Mouse (Mus musculus) C2C12 (cell line): ENCODE measurements at regions not wholly inside any gene's neighbourhood (a gene's known extent, or its start where the extent isn't known, plus 50 kb on each side); places are given as distances from the start of the nearest gene placed in this dataset.

Source experiments
- H3K27me3 ChIP-seq: one replicate; pipeline ENCODE4 v1.6.1; 2011; ENCODE audit not compliant: control insufficient read depth, insufficient read depth, insufficient read length
- H3K36me3 ChIP-seq: one replicate; pipeline ENCODE4 v1.6.1; 2011; ENCODE audit not compliant: control insufficient read depth, insufficient read depth
- H3K4me3 ChIP-seq: one replicate; pipeline ENCODE4 v1.5.1; 2011; ENCODE audit warnings: mild to moderate bottlenecking, control low read depth; ENCODE audit not compliant: poor library complexity, insufficient read depth, severe bottlenecking
- H3K79me2 ChIP-seq: one replicate; pipeline ENCODE4 v1.6.1; 2011; ENCODE audit not compliant: control insufficient read depth, insufficient read depth
- H3K79me3 ChIP-seq: one replicate; pipeline ENCODE4 v1.6.1; 2011; ENCODE audit warnings: low read depth, control low read depth
- H3ac ChIP-seq: one replicate; pipeline ENCODE3; 2011; ENCODE audit warnings: low read depth; ENCODE audit not compliant: control insufficient read depth, insufficient read length
- CEBPB ChIP-seq: IDR thresholded peaks from one replicate; pipeline ENCODE4 v1.6.1; 2011; ENCODE audit warnings: low read depth, mild to moderate bottlenecking, control low read depth, moderate library complexity
- CTCF ChIP-seq: IDR thresholded peaks from one replicate; pipeline ENCODE4 v1.5.1; 2011; ENCODE audit not compliant: control insufficient read depth, insufficient read depth, insufficient read length
- FOSL1 ChIP-seq: IDR thresholded peaks from one replicate; pipeline ENCODE4 v1.8.0; 2011; ENCODE audit warnings: mild to moderate bottlenecking, low read length; ENCODE audit not compliant: poor library complexity, insufficient read depth, severe bottlenecking
- MAX ChIP-seq: IDR thresholded peaks from one replicate; pipeline ENCODE4 v1.6.1; 2011; ENCODE audit warnings: mild to moderate bottlenecking, control low read depth
- MYOD1 ChIP-seq: IDR thresholded peaks from one replicate; pipeline ENCODE4 v1.6.1; 2011; ENCODE audit warnings: low read depth; ENCODE audit not compliant: control insufficient read depth, insufficient read length
- MYOG ChIP-seq: IDR thresholded peaks from one replicate; pipeline ENCODE4 v1.6.1; 2011; ENCODE audit not compliant: control insufficient read depth, insufficient read length; ENCODE audit errors: extremely low read depth
- USF1 ChIP-seq: IDR thresholded peaks from one replicate; pipeline ENCODE4 v1.6.1; 2011; ENCODE audit warnings: low read depth, mild to moderate bottlenecking, control low read depth, moderate library complexity

DNA sequence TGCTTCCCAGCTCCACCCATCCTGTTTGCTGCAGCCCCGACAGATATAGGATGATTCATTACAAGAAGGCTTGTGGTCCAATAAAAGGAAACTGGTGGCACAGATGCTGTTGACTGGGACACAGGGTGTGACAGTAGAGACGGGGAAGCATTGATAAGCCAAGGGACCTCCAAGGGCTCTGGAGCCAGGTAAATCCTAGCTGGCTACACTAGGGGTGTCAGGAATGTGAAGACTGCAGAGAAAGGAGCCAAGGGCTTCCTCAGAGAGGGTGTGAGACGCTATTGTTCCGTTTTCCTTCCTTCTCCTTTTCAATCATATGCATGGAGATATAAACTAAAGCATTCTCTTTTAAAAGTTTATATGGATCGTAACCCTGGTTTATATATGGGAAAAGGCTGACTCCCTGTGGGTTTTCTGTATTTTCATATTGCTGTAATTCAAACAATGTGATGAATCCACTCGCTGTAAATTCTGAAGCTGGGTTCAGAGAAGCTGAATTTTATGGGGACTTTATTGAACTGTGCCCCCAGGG is 252.1 kb upstream of the Usp24 start:
- no peak overlapping the region for H3K4me3 ChIP-seq
- H3ac ChIP-seq: no peak overlapping the region
- peaks cover 3% of the 10 kb centered on the region for H3K27me3 ChIP-seq
- TF ChIP-seq MAX (no peak), MYOD1 (no peak), MYOG (no peak), USF1 (no peak), CEBPB (no peak), CTCF (no peak), FOSL1 (no peak)
- H3K36me3 ChIP-seq: no peaks in the 10 kb centered on the region
- H3K79me2 ChIP-seq: no peaks in the 10 kb centered on the region
- no peaks in the 10 kb centered on the region for H3K79me3 ChIP-seq

DNA sequence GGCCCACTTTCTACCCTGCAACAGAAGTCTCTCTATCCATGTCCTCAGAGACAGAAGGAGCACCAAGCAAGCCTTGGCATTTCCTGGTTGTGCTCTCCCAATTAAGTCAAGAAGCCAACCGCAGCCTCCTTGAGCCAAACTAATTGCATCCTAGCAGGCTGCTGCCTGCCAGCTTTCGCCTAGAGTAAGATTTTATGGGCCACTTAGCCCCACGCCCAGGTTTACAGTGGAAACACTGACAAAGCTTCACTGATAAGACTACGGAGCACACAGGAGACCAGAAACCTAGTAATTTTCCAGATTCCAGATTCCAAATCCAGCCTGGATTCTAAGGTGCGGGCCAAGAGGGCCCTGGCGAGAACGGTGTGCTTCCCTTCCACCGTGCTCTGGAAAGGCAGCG is 249.0 kb upstream of the Usp24 start:
- H3K27me3 ChIP-seq: peaks cover 3% of the 10 kb centered on the region
- no peaks in the 10 kb centered on the region for H3K36me3 ChIP-seq
- no peaks in the 10 kb centered on the region for H3K79me2 ChIP-seq
- H3K4me3 ChIP-seq: no peak overlapping the region
- no peak for TF ChIP-seq MAX
- no peaks in the 10 kb centered on the region for H3K79me3 ChIP-seq
- no peak overlapping the region for H3ac ChIP-seq

DNA sequence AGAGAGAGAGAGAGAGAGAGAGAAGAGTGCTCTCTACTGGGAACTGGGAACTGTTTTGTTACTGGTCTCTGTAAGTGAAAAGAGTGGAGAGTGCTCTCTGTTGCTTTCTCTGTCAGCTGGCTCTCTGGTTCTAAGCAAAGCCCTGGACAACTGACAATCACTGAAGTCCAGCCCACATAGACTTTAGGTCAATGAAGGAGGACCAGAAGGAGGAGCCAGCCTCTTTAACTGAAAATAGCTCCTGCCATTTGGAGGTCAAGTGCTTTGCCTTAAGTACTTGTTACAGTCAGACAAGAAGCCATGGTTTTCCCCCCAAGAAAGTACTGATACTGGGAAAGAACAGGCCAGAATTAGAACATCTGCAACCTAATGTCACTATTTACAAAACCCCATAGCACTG is 232.5 kb upstream of the Usp24 start:
- Histone ChIP-seq H3K79me2 (no peaks in the 10 kb centered on the region), H3K36me3 (no peaks in the 10 kb centered on the region), H3ac (no peak overlapping the region), H3K27me3 (no peaks in the 10 kb centered on the region), H3K4me3 (no peak overlapping the region), H3K79me3 (no peaks in the 10 kb centered on the region)
- no peak for TF ChIP-seq MAX
- TF ChIP-seq MYOG: no peak
- no peak for TF ChIP-seq MYOD1
- no peak for TF ChIP-seq CTCF
- TF ChIP-seq USF1: no peak
- TF ChIP-seq FOSL1: no peak
- TF ChIP-seq CEBPB: no peak

DNA sequence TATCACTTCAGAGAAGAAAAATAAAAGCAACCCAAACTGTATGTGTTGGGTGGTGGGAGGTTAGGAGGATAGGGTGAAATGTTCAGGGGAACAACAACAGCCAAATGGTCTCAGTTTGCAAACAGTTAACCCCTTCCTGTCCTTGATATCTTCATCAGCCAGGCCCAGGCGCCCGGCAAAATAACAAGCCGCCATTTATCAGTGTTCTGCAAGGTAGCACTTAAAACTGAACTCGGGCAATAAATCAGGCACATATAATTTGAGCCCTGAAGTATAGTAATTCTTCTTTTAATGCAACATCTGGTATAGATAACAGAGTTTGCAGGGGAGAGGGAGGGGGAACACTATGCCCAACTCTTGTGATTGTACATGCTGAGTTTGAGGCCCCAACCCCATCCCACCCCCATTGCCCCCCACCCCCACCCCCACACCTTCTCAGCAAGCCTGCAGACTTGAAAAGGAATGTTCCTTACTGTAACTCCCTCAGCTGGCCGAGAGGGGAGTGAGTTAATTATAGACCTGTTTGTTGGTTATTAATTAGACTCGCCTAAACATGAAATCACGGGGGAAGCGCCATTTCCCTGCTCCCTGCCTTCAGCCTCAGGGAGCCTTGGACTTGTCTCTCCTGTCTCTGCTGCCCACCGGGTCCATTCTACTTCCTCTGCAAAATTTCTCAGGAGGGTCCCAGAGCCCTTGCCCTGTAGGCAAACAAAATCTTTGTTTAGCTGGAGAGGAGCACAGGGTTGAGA is 223.9 kb upstream of the Usp24 start:
- Histone ChIP-seq H3K4me3 (no peak overlapping the region), H3ac (no peak overlapping the region), H3K79me2 (no peaks in the 10 kb centered on the region), H3K79me3 (no peaks in the 10 kb centered on the region), H3K27me3 (no peaks in the 10 kb centered on the region), H3K36me3 (no peaks in the 10 kb centered on the region)
- TF ChIP-seq MAX (no peak), MYOD1 (no peak)

DNA sequence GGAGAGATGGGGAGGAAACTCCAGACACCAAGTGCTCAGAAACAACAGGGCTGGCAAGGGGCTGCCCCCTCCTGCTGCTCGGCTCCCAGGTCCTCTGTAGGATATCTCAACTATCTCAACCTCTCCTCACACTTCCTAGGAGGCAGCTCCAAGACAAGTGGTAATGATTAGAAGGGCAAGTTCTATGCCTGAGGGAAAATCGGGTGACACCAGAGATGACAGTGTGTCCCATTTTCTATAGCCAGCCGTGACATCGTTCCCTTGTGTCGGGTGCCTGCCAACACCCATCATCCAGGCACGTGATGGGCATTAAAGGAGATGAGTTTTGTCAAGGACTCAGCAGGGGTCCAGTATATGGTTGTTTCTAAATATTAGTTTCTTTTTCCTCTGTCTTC is 223.3 kb upstream of the Usp24 start:
- TF ChIP-seq MAX (no peak), CTCF (no peak)
- H3K79me3 ChIP-seq: no peaks in the 10 kb centered on the region
- no peaks in the 10 kb centered on the region for H3K79me2 ChIP-seq
- no peaks in the 10 kb centered on the region for H3K36me3 ChIP-seq
- no peak overlapping the region for H3K4me3 ChIP-seq
- H3ac ChIP-seq: no peak overlapping the region
- no peaks in the 10 kb centered on the region for H3K27me3 ChIP-seq

DNA sequence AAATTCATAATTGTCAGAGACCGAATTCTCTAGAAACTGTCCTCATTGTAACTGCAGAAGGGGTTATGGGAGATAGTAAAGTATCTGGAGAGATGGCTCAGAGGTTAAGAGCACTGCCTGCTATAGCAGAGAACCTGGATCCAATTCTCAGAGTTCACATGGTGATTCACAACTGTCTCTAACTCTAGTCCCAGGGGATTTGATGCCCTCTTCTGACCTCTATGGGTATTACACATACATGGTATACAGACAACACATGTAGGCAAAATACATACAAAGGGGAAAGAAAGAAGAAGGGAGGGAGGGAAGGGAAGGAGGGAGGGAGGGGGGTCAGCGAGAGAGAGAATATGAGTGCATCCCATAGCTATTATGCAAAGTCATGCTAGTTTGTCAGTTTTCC is 222.8 kb upstream of the Usp24 start:
- H3K36me3 ChIP-seq: no peaks in the 10 kb centered on the region
- no peaks in the 10 kb centered on the region for H3K79me2 ChIP-seq
- no peak overlapping the region for H3K4me3 ChIP-seq
- H3ac ChIP-seq: no peak overlapping the region
- no peak for TF ChIP-seq MYOD1
- no peaks in the 10 kb centered on the region for H3K27me3 ChIP-seq
- no peaks in the 10 kb centered on the region for H3K79me3 ChIP-seq
